Mouse (Mus musculus) heart, embryonic 12.5 days (tissue): ENCODE measurements around the gene Rabggta. TPM values are rescaled to one million over a fixed set of nuclear protein-coding genes. Genes with fewer than 3 reads are reported as not detected.

Source experiments
- ATAC-seq: fragments of 200-750 bp; cut with Nextera tagmentation; 2 replicates; pipeline ENCODE4 v1.8.0; 2017; ENCODE audit warnings: moderate TSS enrichment, moderate library complexity; ENCODE audit not compliant: insufficient number of reproducible peaks, low FRiP score
- H3K27ac ChIP-seq: fragments of 300-500 bp; sonication (generic); 2 replicates; pipeline ENCODE4 v1.5.1; 2016; ENCODE audit warnings: mild to moderate bottlenecking, moderate library complexity; ENCODE audit not compliant: poor library complexity, severe bottlenecking
- H3K27me3 ChIP-seq: fragments of 300-500 bp; sonication (generic); replicated peaks from 2 replicates; pipeline ENCODE4 v1.6.1; 2016; ENCODE audit warnings: mild to moderate bottlenecking, moderate library complexity
- H3K36me3 ChIP-seq: fragments of 300-500 bp; sonication (generic); 2 replicates; pipeline ENCODE4 v1.6.1; 2016; ENCODE audit warnings: mild to moderate bottlenecking, moderate library complexity
- H3K4me1 ChIP-seq: fragments of 300-500 bp; sonication (generic); replicated peaks from 2 replicates; pipeline ENCODE4 v1.6.1; 2016; ENCODE audit warnings: mild to moderate bottlenecking
- H3K4me2 ChIP-seq: fragments of 300-500 bp; sonication (generic); 2 replicates; pipeline ENCODE4 v1.6.1; 2016; ENCODE audit warnings: mild to moderate bottlenecking, moderate library complexity
- H3K4me3 ChIP-seq: fragments of 300-500 bp; sonication (generic); 2 replicates; pipeline ENCODE4 v1.5.1; 2016; ENCODE audit warnings: mild to moderate bottlenecking
- H3K9ac ChIP-seq: fragments of 300-500 bp; sonication (generic); 2 replicates; pipeline ENCODE4 v1.6.1; 2016; ENCODE audit warnings: mild to moderate bottlenecking, moderate library complexity
- H3K9me3 ChIP-seq: fragments of 300-500 bp; sonication (generic); replicated peaks from 2 replicates; pipeline ENCODE4 v1.6.1; 2016; ENCODE audit warnings: mild to moderate bottlenecking, moderate library complexity
- WGBS: fragments of 180-500 bp; shearing (Covaris S2); methylation state at CpG from one replicate; pipeline ENCODE4 v1.1.7; 2016; 5-methylcytosine and 5-hydroxymethylcytosine counted together
- polyA plus RNA-seq: library from polyadenylated mRNA; unstranded; fragments of >200 nt; fragmentation: Nextera tagmentation; extraction: Ambion mirVana; gene quantifications from 2 replicates; pipeline ENCODE4 v1.2.1, GENCODE M21; 2016

Gene Rabggta
- polyA plus RNA-seq, 1 experiment from 2014 or later, result 24.4 TPM

GRCm38 (mm10) chr14:55689433-55689832, 32.6 kb downstream of the Rabggta start:
- Histone ChIP-seq H3K27ac (no peak overlapping the region), H3K4me1 (no peaks in the 10 kb centered on the region), H3K9ac (no peak overlapping the region), H3K27me3 (no peaks in the 10 kb centered on the region), H3K36me3 (no peaks in the 10 kb centered on the region), H3K4me3 (no peak overlapping the region), H3K4me2 (no peak overlapping the region), H3K9me3 (no peaks in the 10 kb centered on the region; the same call in 1 of the 2 replicates)
- no peak for ATAC-seq
- WGBS, result 73% methylated on average over 10 of the region's 10 CpGs

GRCm38 (mm10) chr14:55682118-55682493, 40.0 kb downstream of the Rabggta start:
- Histone ChIP-seq H3K36me3 (peaks cover 32% of the 10 kb centered on the region), H3K27ac (peak overlapping the region; percentile 88), H3K4me2 (peak overlapping the region; percentile 96), H3K4me1 (peaks cover 10% of the 10 kb centered on the region), H3K27me3 (no peaks in the 10 kb centered on the region), H3K9ac (peak overlapping the region; percentile 88), H3K4me3 (peak overlapping the region; percentile 95), H3K9me3 (no peaks in the 10 kb centered on the region)
- 16% methylated on average over 3 of the region's 3 CpGs for WGBS
- peak; percentile 18 for ATAC-seq

GRCm38 (mm10) chr14:55681160-55682117, 40.6 kb downstream of the Rabggta start, which contains the start of gene Tinf2:
Tinf2 (minus strand) TSS chr14:55681820.
- WGBS, result under 1% methylated on average over 66 of the region's 66 CpGs

GRCm38 (mm10) chr14:55677615-55678014, 44.4 kb downstream of the Rabggta start:
- no peak overlapping the region for H3K4me3 ChIP-seq
- H3K4me2 ChIP-seq, result no peak overlapping the region
- H3K9me3 ChIP-seq, result no peaks in the 10 kb centered on the region
- H3K36me3 ChIP-seq, result peaks cover 56% of the 10 kb centered on the region
- no peak overlapping the region for H3K27ac ChIP-seq
- no peak overlapping the region for H3K9ac ChIP-seq
- H3K4me1 ChIP-seq, result peaks cover 13% of the 10 kb centered on the region
- H3K27me3 ChIP-seq, result no peaks in the 10 kb centered on the region
- no peak for ATAC-seq
- WGBS, result 83% methylated on average over 4 of the region's 4 CpGs

More at GRCm38 (mm10) chr14:55681160-55682117, 40.6 kb downstream of the Rabggta start, which contains the start of gene Tinf2:
- Histone ChIP-seq H3K4me2 (peak within 1 kb of the TSS; percentile 96), H3K9me3 (no peaks in the 10 kb centered on the region), H3K4me3 (peak within 1 kb of the TSS; percentile 95), H3K27ac (peak within 1 kb of the TSS; percentile 88), H3K27me3 (no peaks in the 10 kb centered on the region), H3K9ac (peak within 1 kb of the TSS; percentile 88), H3K36me3 (peaks cover 38% of the 10 kb centered on the region), H3K4me1 (peaks cover 10% of the 10 kb centered on the region)
- ATAC-seq, result peak; percentile 97

GRCm38 (mm10) chr14:55672741-55673060, 49.4 kb downstream of the Rabggta start:
- Histone ChIP-seq H3K27ac (peak overlapping the region; percentile 44; the same call in 1 of the 2 replicates), H3K4me3 (peak overlapping the region; percentile 93), H3K4me1 (peaks cover 18% of the 10 kb centered on the region), H3K36me3 (peaks cover 42% of the 10 kb centered on the region), H3K27me3 (no peaks in the 10 kb centered on the region), H3K4me2 (peak overlapping the region; percentile 97), H3K9ac (peak overlapping the region; percentile 73), H3K9me3 (no peaks in the 10 kb centered on the region)
- no peak for ATAC-seq
- 71% methylated on average over 7 of the region's 7 CpGs for WGBS

GRCm38 (mm10) chr14:55671833-55672740, 50.0 kb downstream of the Rabggta start, which contains the start of the genes Gmpr2 and Nedd8:
Gmpr2 (plus strand) TSS chr14:55671941.
Nedd8 (minus strand) TSS chr14:55672124.
- under 1% methylated on average over 38 of the region's 38 CpGs for WGBS
- H3K4me2 ChIP-seq, result peak within 1 kb of the TSS; percentile 97

GRCm38 (mm10) chr14:55671486-55671832, 50.6 kb downstream of the Rabggta start:
- peak; percentile 49 for ATAC-seq
- peaks cover 35% of the 10 kb centered on the region for H3K36me3 ChIP-seq
- H3K9ac ChIP-seq, result peak overlapping the region; percentile 90
- H3K4me3 ChIP-seq, result peak overlapping the region; percentile 93
- peak overlapping the region; percentile 97 for H3K4me2 ChIP-seq
- no peaks in the 10 kb centered on the region for H3K9me3 ChIP-seq
- peak overlapping the region; percentile 81; the same call in 1 of the 2 replicates for H3K27ac ChIP-seq
- no peaks in the 10 kb centered on the region for H3K27me3 ChIP-seq
- WGBS, result under 1% methylated on average over 12 of the region's 12 CpGs
- peaks cover 18% of the 10 kb centered on the region for H3K4me1 ChIP-seq

More at GRCm38 (mm10) chr14:55671833-55672740, 50.0 kb downstream of the Rabggta start, which contains the start of the genes Gmpr2 and Nedd8:
- ATAC-seq, result peak; percentile 98
- peak within 1 kb of the TSS; percentile 93 for H3K4me3 ChIP-seq
- H3K27me3 ChIP-seq, result no peaks in the 10 kb centered on the region
- peaks cover 18% of the 10 kb centered on the region for H3K4me1 ChIP-seq
- peaks cover 36% of the 10 kb centered on the region for H3K36me3 ChIP-seq
- peak within 1 kb of the TSS; percentile 90 for H3K9ac ChIP-seq
- H3K9me3 ChIP-seq, result no peaks in the 10 kb centered on the region
- H3K27ac ChIP-seq, result peak within 1 kb of the TSS; percentile 81

Other genes with a start within 250 kb of the Rabggta start
- gene Dhrs4, start 243.5 kb downstream of the Rabggta start, polyA plus RNA-seq, result 63.3 and 64.5 TPM in 2 replicates
- 2.4 and 2.6 TPM in 2 replicates for gene Carmil3, start 231.6 kb downstream of the Rabggta start, polyA plus RNA-seq
- gene Cpne6, start 211.8 kb downstream of the Rabggta start, polyA plus RNA-seq, result 0.30 and 0.59 TPM in 2 replicates
- not detected in 2 replicates for gene Nrl, start 197.3 kb downstream of the Rabggta start, polyA plus RNA-seq
- 38.8 and 43.0 TPM in 2 replicates for gene Pck2, start 182.0 kb downstream of the Rabggta start, polyA plus RNA-seq
- 73.2 and 78.7 TPM in 2 replicates for gene Dcaf11, start 162.3 kb downstream of the Rabggta start, polyA plus RNA-seq
- 0.96 TPM in 1 of 2 replicates, not detected in the other for gene A730061H03Rik, start 161.9 kb downstream of the Rabggta start, polyA plus RNA-seq
- gene Fitm1, start 146.6 kb downstream of the Rabggta start, polyA plus RNA-seq, result 114 and 118 TPM in 2 replicates
- 211 and 212 TPM in 2 replicates for gene Psme1, start 144.1 kb downstream of the Rabggta start, polyA plus RNA-seq
- gene Emc9, start 137.0 kb downstream of the Rabggta start, polyA plus RNA-seq, result 16.3 and 21.5 TPM in 2 replicates
- gene Psme2, start 131.2 kb downstream of the Rabggta start, polyA plus RNA-seq, result 200 and 213 TPM in 2 replicates
- gene Rnf31, start 130.6 kb downstream of the Rabggta start, polyA plus RNA-seq, result 16.4 and 16.8 TPM in 2 replicates
- 8.7 and 9.4 TPM in 2 replicates for gene Irf9, start 118.7 kb downstream of the Rabggta start, polyA plus RNA-seq
- 16.5 and 17.5 TPM in 2 replicates for gene Rec8, start 104.2 kb downstream of the Rabggta start, polyA plus RNA-seq
- 66.1 and 68.4 TPM in 2 replicates for gene Ipo4, start 86.3 kb downstream of the Rabggta start, polyA plus RNA-seq
- 3.4 and 5.2 TPM in 2 replicates for gene Gm49378, start 84.4 kb downstream of the Rabggta start, polyA plus RNA-seq
- 86.2 and 92.6 TPM in 2 replicates for gene Tm9sf1, start 78.5 kb downstream of the Rabggta start, polyA plus RNA-seq
- gene Tssk4, start 72.1 kb downstream of the Rabggta start, polyA plus RNA-seq, result 0.45 and 0.60 TPM in 2 replicates
- gene Mdp1, start 61.8 kb downstream of the Rabggta start, polyA plus RNA-seq, result 74.1 and 76.7 TPM in 2 replicates
- gene Gmpr2, start 50.3 kb downstream of the Rabggta start, polyA plus RNA-seq, result 39.8 and 44.6 TPM in 2 replicates
- 457 and 491 TPM in 2 replicates for gene Nedd8, start 50.1 kb downstream of the Rabggta start, polyA plus RNA-seq
- gene Tinf2, start 40.4 kb downstream of the Rabggta start, polyA plus RNA-seq, result 36.1 and 37.6 TPM in 2 replicates
- 0.27 and 0.70 TPM in 2 replicates for gene Tgm1, start 8.3 kb downstream of the Rabggta start, polyA plus RNA-seq
- 59.2 and 60.8 TPM in 2 replicates for gene Dhrs1, start 23.4 kb upstream of the Rabggta start, polyA plus RNA-seq
- 27.7 and 30.6 TPM in 2 replicates for gene Nop9, start 23.4 kb upstream of the Rabggta start, polyA plus RNA-seq
- 1.0 and 1.2 TPM in 2 replicates for gene Cideb, start 36.2 kb upstream of the Rabggta start, polyA plus RNA-seq
- 0.49 and 0.54 TPM in 2 replicates for gene Ltb4r2, start 39.2 kb upstream of the Rabggta start, polyA plus RNA-seq
- gene Ltb4r1, start 43.7 kb upstream of the Rabggta start, polyA plus RNA-seq, result 0.49 and 0.76 TPM in 2 replicates
- gene Adcy4, start 61.8 kb upstream of the Rabggta start, polyA plus RNA-seq, result 24.4 and 26.2 TPM in 2 replicates
- 19.7 and 20.3 TPM in 2 replicates for gene Ripk3, start 66.6 kb upstream of the Rabggta start, polyA plus RNA-seq
- 17.5 and 18.6 TPM in 2 replicates for gene Nfatc4, start 100.9 kb upstream of the Rabggta start, polyA plus RNA-seq
- gene Nynrin, start 131.7 kb upstream of the Rabggta start, polyA plus RNA-seq, result 33.3 and 38.2 TPM in 2 replicates
- 0.32 and 0.57 TPM in 2 replicates for gene Cbln3, start 162.1 kb upstream of the Rabggta start, polyA plus RNA-seq
- 19.8 TPM in 2 replicates for gene Khnyn, start 162.7 kb upstream of the Rabggta start, polyA plus RNA-seq
- gene Sdr39u1, start 178.0 kb upstream of the Rabggta start, polyA plus RNA-seq, result 38.2 and 40.4 TPM in 2 replicates
- gene Cma1, start 222.4 kb upstream of the Rabggta start, polyA plus RNA-seq, result not detected in 2 replicates
- gene Cma2, start 228.7 kb upstream of the Rabggta start, polyA plus RNA-seq, result not detected in 2 replicates